Mouse (Mus musculus) ovary, adult 18-20 months (tissue): ENCODE data around the gene Rassf4.
A peak's percentile ranks its signal among the peaks of the same experiment; 100 is the strongest.

Experiments used
- DNase-seq: peaks from one replicate; pipeline ENCODE4 v3.0.0; 2022; ENCODE audit warnings: low spot score, mixed read lengths

The Rassf4 gene

DNA sequence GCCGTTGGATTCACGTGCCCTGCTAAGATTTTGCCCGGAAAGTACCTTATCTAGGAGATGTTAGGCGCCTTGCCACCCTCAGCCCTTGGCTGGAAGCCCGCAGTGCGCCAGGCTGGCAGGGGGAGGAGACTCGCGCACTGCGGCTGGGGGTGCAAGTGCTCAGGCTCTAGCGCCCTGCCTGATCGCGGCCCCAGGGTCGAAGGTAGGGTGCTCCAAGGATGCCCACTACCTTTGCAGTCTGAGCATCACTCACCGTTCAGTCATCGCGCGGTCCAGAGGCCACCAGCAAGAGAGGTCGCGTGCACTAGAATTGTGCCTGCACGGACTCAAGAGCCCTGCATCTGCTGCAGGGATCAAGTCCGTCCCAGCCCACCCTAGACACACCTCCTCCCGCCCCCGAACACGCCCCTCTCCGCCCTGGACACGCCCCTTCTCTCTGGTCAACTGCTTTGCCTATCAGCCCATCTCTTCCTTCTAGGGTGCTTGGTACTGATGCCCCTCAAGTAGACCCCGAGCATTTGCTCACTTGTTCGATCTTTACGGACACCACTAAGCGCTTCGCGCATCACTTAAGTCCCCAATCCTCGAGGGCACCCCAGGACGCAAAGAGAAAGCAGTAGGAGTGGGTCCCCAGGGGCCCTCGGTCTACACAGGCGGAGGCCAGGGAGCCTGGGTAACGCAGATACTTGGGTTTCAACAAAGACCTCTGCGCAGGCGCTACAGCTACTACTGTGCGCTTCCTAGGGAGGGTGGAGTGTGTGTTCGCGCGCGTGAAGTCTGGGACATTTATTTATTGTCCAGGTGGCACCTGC is at the start of gene Rassf4:
Gene Rassf4, minus strand, starts transcription at position 482 of the 812 bp plus-strand sequence.
- peak; percentile 80 for DNase-seq

DNA sequence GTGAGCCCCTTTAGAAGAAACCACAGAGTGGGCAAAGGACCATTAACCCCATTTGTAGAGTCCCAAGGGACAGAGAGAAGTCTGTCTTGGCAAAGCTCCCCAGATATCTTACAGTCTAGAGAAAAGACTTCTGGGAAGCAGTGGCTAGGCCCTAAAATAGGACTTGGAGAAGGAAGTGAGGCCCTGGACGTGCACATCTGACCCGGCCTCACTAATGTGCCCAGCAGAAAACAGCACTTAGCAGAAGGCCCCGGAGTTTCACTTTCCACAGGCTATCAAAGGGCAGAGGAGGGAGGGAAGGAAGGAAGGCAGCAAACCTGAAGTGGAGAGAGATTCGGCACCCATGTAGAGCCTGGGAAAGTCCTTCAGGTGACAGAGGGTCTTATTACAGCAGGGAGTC is 45.2 kb upstream of the Rassf4 start:
- no peak for DNase-seq

DNA sequence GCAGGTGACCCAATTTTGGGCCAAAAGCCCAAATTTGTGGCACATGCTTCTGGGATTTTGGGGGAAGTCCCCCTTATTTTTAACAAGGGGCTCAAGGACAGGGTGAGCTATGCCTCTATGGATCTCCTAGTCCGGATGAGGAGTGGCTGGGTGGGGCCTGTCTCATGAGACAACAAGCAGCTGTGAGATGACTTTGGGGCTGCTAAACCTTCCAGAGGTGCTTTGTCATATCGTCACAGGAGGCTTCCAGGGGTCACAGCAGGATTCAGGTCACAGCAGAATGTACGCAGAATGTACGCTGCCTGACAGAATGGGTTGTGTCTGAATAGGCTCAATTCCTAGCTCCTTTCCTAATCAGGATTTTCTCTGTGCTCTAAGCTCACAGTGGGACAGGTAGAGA is 44.6 kb upstream of the Rassf4 start:
- DNase-seq: no peak

DNA sequence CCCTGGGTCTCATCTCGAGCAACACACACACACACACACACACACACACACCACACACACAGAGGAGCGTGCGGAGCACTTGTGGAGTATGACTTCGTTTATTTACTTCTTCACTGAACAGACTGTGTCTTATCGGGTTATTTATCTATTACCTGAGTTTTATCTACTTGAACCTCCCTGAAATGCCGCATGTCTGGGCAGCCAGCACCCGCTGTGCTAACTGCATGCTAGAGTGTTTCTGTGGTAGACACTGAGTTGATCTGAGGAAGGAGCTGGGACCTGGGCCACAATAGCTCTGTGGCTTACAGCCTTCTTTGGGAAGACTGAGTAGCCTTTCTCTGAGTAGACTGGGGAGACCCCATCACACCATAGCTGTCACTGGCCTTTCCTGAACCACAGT is 44.1 kb upstream of the Rassf4 start:
- DNase-seq: no peak

DNA sequence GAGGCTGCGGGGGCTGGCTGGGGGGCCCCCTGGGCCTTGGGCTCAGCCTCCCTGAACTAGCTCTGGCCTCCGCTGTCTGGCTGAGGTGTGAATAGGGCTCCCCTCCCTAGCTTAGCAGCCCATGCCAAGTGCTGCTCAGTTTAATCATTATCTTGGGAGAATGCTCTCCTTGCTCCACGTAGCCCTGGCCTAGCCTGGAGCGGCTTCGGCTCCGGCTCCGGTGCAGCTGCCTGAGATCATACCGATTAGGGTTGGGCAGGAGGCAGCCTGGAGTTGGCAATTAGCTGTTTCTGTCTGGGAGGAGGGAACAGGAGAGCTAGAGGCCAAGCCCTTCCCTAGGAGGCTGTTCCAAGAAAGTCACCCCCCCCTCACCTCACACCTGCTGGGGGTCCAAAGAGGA is 42.9 kb upstream of the Rassf4 start, which contains the start of gene Tmem72:
Gene Tmem72, minus strand, starts transcription at position 248 of the 400 bp plus-strand sequence.
- DNase-seq: no peak

DNA sequence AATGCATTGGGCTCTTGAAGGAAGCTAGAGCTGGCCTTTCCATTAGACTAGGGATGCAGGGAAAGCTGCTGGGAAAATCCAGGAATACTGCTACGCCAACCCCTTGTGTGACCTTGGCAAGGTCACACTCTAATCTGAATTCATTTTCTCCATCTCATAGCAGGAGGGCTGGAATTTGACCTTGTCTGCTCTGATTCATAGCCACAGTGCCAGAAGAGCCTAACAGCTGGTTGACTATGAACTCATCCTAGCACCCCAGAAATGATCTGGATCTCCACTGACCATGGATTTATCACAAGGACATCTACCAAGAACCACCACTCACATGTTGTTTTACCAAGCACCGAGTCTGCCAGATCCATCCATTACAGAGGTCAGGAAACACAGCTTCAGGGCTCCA is 41.4 kb upstream of the Rassf4 start:
- DNase-seq: peak; percentile 43

DNA sequence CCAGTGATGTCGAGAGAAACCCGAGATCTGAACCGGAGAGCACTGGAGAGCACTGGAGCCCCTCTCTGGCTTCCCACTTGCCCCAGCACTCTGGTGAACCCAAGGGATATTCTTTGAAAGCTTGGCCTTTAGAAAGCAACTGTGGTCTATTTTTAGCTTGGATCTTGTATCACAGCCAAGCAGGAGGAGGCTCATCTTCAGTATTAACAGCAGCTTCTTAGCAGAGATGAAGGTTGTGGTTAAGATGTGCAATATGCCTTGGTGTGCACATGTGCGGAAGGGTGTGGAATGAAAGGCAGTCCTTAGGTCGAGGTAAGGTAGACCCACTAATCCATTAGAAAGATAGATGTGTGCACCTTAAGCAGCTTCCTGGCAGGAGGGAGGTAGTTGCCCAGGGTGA is 40.8 kb upstream of the Rassf4 start:
- DNase-seq: peak; percentile 15

DNA sequence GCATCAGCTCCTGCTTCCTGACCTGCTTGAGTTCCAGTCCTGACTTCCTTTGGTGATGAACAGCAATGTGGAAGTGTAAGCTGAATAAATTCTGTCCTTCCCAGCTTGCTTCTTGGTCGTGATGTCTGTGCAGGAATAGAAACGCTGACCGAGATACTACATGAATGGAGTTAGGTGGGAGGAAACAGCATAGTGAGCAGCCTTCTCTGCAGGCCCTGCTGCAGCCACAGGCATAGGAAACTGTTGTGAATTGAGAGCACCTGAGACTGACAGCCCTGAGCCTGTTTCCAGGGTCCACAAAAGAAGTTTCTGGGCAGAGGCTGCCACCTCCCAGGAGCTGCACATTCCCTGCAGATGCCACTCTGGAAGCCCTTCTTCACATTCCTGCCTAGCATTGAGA is 40.2 kb upstream of the Rassf4 start:
- DNase-seq: no peak

DNA sequence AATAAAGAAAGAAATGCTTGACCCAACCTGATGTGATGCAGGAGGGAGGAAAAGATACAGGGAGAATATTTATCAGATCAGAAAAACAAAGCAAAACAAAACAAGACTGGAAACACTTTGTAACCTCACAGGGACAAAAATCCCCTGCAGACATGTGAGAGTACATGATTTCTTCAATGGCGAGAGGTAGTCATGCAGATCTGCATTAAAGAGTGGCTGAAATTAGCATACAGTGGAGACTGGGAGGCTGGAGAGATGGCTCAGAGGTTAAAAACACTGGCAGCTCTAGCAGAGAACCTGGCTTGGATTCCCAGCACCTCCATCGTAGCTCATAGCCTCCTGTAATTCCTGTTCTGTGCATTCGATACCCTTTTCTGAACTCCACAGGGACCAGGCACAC is 38.8 kb upstream of the Rassf4 start:
- no peak for DNase-seq

DNA sequence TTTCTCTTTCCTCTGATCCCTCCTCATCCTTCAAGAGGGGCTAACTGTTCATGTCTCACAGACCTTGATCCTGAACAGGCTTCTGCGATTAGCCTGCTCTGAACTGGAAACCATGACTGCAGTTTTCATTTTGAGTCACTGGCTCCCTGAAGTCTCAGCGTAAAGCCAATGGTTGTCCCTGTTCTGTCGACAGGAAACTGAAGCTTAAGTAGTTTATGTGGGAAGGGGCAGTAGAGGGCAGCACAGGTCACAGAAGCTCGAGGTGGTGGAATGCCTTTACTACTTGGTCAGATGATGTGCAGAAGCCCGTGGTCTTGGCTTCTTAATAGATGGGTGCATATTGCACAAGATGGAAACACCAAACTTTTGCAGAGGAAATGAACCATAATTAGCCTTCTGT is 38.3 kb upstream of the Rassf4 start:
- no peak for DNase-seq

DNA sequence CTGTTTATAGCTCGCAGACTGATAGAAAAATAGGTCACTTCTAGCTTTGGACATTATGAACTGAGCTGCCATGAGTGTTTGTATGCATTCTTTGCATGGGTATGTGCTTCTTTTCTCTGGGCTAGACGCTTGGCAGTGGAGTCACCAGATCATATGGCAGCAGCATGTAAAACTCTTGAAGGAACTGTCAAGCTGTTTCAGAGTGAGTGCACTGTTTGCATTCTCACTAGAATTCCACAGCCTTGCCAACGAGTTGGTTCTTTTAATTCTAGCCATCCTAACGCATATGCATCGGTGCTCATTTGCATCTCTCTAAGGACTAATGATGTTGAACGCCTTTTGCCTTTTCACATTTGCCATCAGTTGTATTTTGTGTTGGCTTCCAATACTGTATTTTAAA is 30.6 kb upstream of the Rassf4 start:
- no peak for DNase-seq

DNA sequence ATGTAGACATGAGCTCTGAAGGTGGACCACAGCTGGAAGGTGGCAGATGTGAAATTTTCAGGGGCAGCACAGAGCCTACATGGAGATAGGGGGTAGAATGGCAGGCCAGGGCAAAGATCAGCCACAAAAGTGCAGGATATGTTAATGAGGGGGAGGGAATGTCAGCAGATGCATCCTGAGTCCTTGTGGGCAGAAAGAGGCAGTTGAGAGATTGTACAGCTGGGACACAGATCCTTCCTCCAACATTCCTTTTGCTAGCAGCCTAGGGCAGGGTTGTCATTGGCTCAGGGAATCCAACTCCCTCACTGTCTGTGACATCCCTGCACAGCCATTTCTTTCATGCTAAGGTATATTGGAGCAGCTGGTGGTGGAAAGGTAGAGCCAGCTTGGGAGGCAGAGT is 27.1 kb upstream of the Rassf4 start:
- DNase-seq: no peak

DNA sequence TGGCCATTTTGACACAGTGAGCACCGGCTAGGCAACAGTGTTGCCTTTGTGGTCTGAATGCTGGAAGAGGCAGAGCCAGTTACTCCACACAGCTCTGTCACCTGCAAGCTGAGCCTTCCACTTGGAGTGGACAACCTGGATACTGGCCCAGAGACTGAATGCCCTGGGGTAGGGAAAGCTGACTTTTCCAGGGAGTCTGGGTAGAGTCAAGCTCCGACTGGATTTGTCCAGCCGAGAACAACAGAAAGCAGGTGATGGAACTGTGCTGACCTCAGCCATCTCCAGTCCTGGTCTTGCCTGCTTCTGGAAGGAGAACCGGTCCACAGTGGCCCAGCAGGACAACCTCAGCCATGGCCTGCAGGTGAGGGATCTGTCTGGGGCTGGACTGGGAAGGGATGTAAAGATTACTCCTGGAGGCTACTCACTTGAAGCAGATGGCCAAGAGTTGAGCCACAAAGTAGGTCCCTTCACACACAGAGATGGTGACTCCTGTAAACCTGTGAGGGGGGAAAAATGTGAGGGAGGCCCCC is 24.2 kb upstream of the Rassf4 start:
- no peak for DNase-seq

DNA sequence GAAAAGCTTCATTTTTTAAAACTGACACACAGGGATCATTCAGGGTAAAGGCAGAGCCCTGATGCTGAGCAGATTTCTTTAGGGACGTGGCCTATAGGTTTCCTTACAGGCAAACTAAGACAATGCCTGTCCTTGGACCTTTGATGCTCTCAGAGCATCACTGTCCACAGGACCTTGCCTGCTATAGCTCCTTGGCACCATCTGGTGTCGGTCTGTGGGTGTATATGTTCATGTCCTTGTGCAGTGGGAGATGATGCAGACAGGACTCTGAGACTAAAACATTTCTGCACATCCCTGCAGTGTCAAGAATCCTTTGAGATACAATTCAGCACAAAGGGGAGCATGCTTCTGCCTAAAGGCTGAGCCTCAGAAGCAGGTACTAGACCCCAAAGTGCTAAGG is 23.7 kb upstream of the Rassf4 start:
- no peak for DNase-seq

DNA sequence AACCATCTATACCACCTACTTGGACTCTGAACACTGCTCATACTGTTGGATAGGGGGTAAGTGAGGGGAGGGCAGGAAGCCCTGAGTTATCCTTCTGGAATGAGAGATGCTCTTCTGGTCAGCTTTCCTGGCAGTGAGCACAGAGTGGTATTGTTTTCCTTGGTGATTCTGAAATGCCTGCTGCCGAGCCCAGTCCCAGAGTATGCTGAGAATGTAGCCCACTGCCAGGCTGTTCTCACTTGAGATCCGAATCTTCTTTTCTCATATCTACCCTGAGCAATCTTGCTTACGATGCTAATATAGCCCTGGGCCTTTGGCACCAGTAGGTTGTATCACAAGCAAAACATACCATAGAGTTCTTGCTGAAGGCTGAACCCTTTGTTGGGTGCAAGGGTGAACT is 20.6 kb upstream of the Rassf4 start:
- no peak for DNase-seq

DNA sequence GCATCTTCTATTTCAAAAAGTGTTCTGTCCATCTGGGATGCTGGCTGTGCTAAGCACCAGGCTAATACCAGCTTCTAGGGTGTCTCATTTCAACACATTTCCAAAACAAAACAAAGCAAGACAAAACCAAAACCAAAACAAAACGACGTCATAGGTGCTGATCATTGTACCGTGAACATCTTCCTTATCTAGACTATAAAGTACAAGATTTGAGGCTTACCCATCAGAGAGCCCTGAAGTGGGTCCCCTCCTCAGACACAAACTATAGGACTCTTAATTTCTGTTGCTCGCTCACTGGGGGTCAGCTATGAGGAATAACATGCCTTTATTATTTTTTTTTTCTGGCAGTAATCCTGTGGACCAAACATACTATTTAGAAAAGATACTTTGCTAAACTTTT is 19.9 kb upstream of the Rassf4 start:
- no peak for DNase-seq

DNA sequence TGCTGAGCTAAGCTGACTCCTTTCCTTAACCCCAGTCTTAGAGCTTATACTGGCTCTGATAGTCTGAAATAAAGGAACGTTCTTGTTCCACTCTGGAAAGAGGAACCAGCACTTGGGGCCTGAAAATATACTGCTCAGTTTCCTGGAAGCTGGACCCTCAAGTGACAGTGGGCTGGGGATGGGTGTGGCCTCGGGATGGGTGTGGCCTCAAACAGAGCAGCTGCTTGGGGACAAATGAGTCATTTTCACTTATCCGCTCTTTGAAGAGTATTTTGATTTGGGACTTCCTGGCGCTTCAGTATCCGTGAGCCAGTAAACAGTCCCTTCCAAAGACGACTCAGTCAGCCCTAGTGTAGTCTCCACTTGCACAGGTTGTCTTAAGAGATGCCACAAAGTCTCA is 8.6 kb upstream of the Rassf4 start:
- no peak for DNase-seq

DNA sequence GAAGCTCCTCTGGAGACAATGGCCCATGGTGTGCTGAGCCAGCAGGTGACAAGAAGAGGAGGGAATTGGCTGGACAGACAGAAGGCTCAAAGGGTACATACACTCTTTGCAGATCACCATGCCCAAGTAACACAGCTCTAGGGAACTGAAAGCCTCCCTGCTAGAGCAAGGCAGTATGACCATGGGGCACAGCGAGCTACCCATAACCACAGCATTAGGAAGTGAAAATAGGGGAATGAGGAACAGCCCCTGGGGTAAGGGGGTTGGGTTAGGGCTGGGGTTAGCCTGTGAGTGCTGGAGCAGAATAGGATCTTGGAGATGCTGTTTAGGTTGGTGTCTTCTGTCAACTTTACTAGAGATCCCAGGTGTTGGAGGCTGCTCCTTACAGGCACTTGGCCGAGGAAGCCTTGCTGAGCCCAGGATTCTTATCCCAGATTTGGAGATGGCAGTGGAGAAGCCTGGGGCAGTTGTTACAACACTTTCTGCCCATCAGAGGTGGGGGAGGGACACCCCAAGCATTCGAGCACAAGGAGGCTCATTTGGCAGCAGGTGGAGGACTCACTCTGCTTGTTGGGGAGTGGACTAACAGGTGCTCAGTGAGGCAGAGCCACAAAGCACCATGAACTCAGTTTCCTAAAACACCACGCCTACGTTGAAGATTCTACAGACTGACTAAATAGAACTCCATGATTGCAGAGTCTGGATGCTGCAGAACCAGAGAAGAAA is 6.0 kb upstream of the Rassf4 start:
- no peak for DNase-seq

DNA sequence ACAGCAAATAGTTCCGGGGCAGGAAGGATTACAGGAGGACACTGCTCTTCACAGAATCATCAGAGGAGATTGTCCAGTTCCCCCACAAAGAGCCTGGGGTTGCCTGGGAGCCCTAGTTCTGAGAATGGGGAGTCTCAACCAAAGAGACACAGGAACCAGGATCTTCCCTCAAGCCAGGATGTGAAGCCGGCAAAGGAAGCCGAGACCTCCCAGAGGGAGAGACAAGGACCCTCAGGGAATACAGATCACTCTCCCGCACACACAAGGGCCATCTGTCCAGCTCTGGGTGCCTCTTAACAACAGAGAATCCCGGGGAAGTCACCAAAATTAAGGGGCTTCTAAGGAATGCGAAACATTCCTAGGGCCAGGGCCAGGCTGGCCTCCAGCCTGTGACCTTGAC is 3.6 kb upstream of the Rassf4 start:
- no peak for DNase-seq

DNA sequence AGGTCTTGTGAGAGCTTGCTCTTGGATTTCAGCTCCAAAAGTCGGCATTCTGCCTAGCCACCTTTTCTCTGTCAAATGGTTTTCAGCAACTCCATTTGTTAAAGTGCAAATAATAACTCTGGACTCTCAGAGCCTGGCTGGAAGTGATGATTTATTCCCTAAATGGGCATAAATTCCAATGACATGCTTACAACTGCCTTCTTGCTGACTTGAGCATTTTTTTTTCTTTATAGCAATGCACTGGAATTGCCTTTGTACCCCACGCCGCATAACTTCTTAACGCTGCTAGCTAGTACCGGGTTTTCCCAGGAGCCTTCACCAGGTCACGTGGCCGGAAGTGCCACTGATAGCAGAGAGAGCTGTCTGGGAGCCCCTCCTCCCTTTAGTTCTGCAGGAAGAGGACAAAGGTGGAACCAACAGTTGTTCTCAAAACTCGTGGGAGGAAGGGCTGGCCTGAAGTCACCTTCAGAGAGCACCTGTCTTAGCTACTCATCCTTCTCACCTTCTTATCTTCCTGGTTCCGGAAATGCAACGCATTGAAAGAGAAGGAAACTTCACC is 2.7 kb upstream of the Rassf4 start:
- DNase-seq: no peak

DNA sequence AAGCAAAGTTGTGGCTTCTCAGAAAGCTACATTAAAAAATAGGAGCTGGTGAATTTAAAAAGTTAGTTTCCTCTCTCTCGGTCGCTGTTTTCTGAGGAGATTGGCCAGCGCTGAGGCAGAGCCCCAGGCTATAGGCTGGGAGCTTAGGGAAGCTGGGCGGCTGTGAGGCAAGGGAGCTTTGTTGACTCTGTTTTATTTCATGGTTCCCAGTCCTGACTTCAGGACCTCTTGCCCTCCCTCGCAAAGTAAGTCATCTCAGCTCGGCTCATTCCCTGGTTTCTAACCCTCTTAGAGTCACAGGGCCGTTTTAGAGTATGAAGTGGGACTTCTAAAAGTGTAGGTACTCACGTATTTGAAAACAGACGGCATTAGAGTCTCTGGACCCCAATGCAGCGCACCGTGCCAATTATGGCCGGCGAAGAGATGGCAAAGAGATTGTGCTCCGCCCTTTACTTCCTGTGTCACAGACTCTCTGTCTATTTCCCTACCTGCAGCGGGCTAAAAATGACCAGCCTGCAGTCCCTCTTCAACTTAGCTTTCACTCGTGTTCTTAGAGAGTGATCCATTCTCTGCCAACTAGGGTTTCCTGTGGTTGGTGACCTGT is 633 bp upstream of the Rassf4 start:
- no peak for DNase-seq

DNA sequence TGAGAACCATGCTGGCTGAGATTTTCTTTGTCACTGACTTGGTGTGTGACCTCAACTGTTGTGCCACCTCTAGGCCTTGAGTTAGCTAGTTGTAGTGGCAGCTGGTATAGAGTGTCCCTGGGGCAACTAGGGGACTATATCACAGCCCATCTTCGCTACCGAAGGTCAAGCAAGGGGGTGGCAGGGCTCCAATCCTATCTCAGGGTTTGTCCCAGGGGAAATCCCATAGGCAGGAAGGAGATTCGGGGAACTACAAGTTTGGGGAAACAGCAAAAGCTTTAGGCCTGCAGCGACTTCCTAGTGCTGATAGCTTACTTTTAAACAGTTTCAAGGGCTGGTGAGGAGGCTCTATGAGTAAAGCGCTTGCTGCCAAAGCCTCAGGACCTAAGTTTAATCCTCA is 1.4 kb downstream of the Rassf4 start:
- DNase-seq: no peak

DNA sequence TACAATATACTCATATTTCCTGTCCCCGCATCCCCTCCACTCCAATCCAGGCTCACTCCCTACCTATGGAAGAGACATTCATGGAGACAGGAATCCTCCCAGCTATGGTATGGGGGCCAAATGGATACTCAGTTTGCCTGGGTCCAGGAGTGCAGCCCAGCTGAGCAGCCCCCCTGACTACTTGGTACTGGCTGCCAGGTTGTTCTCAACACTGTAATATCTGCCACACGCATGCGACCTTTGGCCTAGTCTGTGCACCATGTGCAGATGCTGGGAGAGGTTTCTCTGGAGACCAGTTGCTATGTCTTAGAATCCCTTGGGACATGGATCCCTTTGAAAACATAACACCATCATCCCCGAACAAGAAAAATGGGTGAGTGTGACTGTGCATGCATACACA is 2.0 kb downstream of the Rassf4 start:
- DNase-seq: no peak
